Mouse (Mus musculus): ENCODE results near the gene Napb.

DNA sequence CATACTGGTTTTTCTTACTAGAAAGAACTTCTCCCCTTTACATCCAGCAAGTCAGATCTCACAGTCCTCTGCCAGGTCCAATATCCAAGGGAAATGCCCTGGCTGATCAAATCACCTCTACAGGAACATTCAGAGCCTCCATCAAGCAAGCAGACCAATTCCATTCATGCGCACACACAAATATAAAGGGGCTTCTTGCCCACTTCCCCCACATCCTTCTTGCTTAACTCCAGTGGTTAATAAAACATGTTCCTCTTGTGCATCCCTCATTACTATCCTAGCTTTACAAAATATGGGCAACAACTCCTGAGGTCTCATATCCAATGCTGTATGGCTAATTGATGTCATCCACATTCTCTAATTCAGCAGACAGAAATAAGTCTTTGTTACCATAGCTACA, 68.8 kb downstream of the Napb start:
- TF ChIP-seq POLR2A (IDR thresholded peaks at IDR 0.05; ENCODE audit: control insufficient read depth, extremely low read depth, insufficient read depth, low read length, poor library complexity) (no peak), CTCF (IDR thresholded peaks at IDR 0.05; ENCODE audit: borderline replicate concordance, control insufficient read depth, extremely low read depth, insufficient read depth, low read length, poor library complexity) (no peak)
